Mouse (Mus musculus) spleen, postnatal 14 days (tissue): ENCODE results near the gene Peli3.

Source experiments
- DNase-seq, 2 experiments: peaks; one replicate each; pipeline ENCODE4 v3.0.0; 2021 to 2022; ENCODE audit warnings: low spot score in 2 of 2

Gene Peli3

DNA sequence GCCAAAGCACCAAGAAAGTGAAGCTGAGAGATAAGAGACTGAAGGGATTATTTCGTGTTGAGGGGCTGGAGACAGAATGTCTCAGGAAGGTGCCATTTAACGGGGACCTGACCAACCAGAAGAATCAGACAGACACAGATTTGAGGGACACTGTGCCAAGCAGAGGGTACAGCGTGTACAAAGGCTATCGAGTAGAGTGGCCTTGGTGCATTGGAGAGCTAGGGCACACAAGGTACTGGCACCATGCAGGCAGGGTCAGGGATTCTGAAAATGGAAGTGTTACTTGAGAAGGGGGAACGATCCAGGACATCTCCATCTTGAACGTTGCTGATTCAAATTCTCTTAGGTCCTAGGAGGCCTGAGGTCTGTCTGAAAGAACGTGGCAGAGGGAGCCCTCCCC lies 33.6 kb downstream of the Peli3 start:
- DNase-seq, result no peak

DNA sequence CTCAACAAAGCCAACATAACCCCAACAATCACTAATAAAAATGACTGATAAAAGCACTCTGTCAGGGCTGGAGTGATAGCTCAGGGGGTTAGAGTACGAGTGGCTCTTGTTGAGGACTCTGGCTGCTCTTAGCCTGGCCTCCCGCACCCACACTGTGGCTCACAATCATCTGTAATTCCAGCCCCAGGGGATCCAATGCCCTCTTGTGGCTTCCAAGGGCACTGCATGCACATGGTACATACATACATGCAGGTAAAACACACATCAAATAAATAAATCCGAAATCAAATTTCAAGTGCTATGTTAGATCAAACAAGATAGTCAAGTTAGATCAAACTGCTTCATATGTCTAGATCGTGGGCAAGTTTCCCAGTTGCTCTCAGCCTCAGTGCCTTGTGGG lies 34.8 kb downstream of the Peli3 start:
- DNase-seq, result peak in 1 of 2 experiments; percentile 50

GRCm38 (mm10) chr19:4905979-4906794 lies 36.7 kb downstream of the Peli3 start, which contains the start of gene Bbs1:
TSS of gene Bbs1 (minus strand) at chr19:4906628.
- peak; percentile 66 to 78 for DNase-seq

DNA sequence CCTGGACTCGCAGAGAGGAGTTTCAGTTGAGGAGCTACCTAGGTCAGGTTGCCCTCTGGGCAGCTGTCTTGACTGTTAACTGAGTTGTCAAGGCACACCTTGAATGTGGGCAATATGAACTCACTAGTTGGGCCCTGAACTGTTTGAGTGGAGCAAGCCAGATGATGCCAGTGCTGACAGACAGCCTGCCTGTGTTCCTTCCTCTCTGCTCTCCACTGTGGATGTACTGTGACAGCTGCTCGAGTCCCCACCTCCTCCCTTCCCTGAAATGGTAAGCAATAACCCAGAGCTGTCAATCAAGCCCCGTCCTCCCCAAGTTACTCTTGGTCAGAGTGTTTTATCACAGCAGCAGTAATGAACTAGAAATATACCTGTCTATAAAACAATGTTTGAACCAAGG lies 43.0 kb downstream of the Peli3 start:
- no peak for DNase-seq

GRCm38 (mm10) chr19:4898972-4899371 lies 44.0 kb downstream of the Peli3 start:
- no peak for DNase-seq

- no peak for DNase-seq
These were observed 46.0 kb downstream of the Peli3 start for GRCm38 (mm10) chr19:4896780-4897520.

- DNase-seq, result no peak
These were observed 51.1 kb downstream of the Peli3 start for GRCm38 (mm10) chr19:4891798-4892197.

- no peak for DNase-seq
These were observed 53.1 kb downstream of the Peli3 start for GRCm38 (mm10) chr19:4889791-4890190.

- no peak for DNase-seq
These were observed 59.0 kb downstream of the Peli3 start for GRCm38 (mm10) chr19:4883961-4884360.
